Mouse (Mus musculus): ENCODE data around the gene Vwa3b. TPM values are rescaled to one million over a fixed set of nuclear protein-coding genes. Genes with fewer than 3 reads are reported as not detected.

The Vwa3b gene
- polyA plus RNA-seq (2014; fragmentation: Illumina TruSeq; extraction: RNeasy Lipid Tissue Mini Kit (QIAGEN cat#74804); ENCODE audit: low read depth, low replicate concordance) = 3.7 TPM

GRCm38 (mm10) chr1:37025962-37026686 is at the start of gene Vwa3b:
Vwa3b (plus strand) TSS chr1:37026596.

GRCm38 (mm10) chr1:37214144-37214543 is 187.7 kb downstream of the Vwa3b start, which contains the start of gene Cnga3:
Cnga3 (plus strand) TSS chr1:37214434.

Other genes starting within 250 kb of the Vwa3b start
- gene Tmem131, start 82.9 kb upstream of the Vwa3b start, polyA plus RNA-seq (2014; fragmentation: Illumina TruSeq; extraction: RNeasy Lipid Tissue Mini Kit (QIAGEN cat#74804); ENCODE audit: low read depth, low replicate concordance) = 104 TPM
- 0.19 TPM for gene Cnga3, start 187.8 kb downstream of the Vwa3b start, polyA plus RNA-seq (2014; fragmentation: Illumina TruSeq; extraction: RNeasy Lipid Tissue Mini Kit (QIAGEN cat#74804); ENCODE audit: low read depth, low replicate concordance)

Measured in sigmoid colon, adult 10 weeks (tissue).